Mouse (Mus musculus): ENCODE measurements at regions not wholly inside any gene's neighbourhood (a gene's known extent, or its start where the extent isn't known, plus 50 kb on each side); places are given as distances from the start of the nearest gene placed in this dataset.

DNA sequence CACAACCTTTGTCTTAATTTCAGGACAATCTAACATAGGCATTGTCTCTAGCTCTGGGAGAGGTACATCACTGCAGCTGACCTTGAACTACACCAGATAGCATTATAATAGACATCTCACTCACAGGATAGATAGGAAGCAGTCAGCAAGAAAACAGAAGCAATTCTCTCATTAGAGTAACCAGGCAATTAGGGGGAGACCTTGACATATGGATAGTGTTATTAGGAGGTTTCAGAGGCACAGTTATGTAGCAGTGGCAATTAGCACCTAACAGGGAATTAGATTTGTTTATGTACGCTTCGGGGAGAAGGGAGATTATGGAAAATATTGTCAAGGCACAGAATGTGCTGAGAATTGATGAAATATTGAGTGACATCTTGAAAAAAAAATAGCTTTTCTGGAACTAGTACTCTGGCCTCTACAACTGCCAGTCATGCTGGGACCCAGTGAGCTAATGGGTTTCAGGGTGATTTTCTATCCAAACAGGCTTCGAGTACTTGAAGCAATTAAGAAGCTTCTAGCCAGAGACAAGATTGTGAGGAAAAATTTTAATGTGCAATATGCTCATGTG is 216.8 kb upstream of the Aco1 start:
- peaks cover 6% of the 10 kb centered on the region; the same call in 1 of the 2 replicates for H3K4me1 ChIP-seq (ENCODE audit: insufficient read depth, low read depth, low read length)
- no peak overlapping the region for H3K4me3 ChIP-seq (ENCODE audit: low read depth, low read length)
- DNase-seq (ENCODE audit: low spot score), result no peak
- ATAC-seq (ENCODE audit: extremely low read depth, insufficient number of reproducible peaks, low FRiP score, poor library complexity, severe bottlenecking), result no peak
- H3K9me3 ChIP-seq (replicated peaks), result no peaks in the 10 kb centered on the region
- TF ChIP-seq GATA2 (IDR thresholded peaks at IDR 0.05; ENCODE audit: borderline replicate concordance, low read depth, low read length) (no peak), CTCF (IDR thresholded peaks at IDR 0.05; ENCODE audit: low read depth, low read length) (no peak), POLR2AphosphoS5 (IDR thresholded peaks at IDR 0.05; ENCODE audit: insufficient replicate concordance, low read depth, low read length) (no peak), TAL1 (conservative IDR thresholded peaks at IDR 0.05; ENCODE audit: low read depth, low read length) (no peak), GATA1 (IDR thresholded peaks at IDR 0.05; ENCODE audit: borderline replicate concordance, low read length) (no peak)
- H3K27me3 ChIP-seq (ENCODE audit: insufficient read depth, low read length), result no peaks in the 10 kb centered on the region
- H3K36me3 ChIP-seq (replicated peaks), result no peaks in the 10 kb centered on the region

DNA sequence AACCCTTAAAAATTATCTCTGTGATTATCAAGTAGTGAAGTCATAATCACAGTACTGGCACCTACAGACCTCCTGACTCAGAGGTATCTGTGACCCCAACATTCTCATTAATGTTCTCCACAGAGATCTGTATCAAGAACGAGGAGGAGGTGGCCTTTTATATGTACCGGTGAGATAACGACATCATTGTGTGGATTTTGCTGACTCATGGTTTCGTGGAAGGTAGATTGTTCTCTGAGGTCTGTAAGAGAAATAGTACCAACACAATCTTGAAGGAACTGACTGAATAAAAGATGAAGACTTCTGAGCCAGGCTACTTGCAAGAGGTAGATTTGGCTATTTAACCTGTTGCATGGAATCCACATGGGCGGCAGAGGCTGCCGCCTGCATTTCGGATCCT is 216.3 kb upstream of the Aco1 start:
- no peak for TF ChIP-seq CTCF (IDR thresholded peaks at IDR 0.05; ENCODE audit: low read depth, low read length)
- TF ChIP-seq TAL1 (conservative IDR thresholded peaks at IDR 0.05; ENCODE audit: low read depth, low read length), result no peak
- no peak for TF ChIP-seq POLR2AphosphoS5 (IDR thresholded peaks at IDR 0.05; ENCODE audit: insufficient replicate concordance, low read depth, low read length)
- ATAC-seq (ENCODE audit: extremely low read depth, insufficient number of reproducible peaks, low FRiP score, poor library complexity, severe bottlenecking), result no peak
- Histone ChIP-seq H3K36me3 (replicated peaks) (no peaks in the 10 kb centered on the region), H3K9me3 (replicated peaks) (no peaks in the 10 kb centered on the region), H3K4me3 (ENCODE audit: low read depth, low read length) (no peak overlapping the region), H3K27me3 (ENCODE audit: insufficient read depth, low read length) (no peaks in the 10 kb centered on the region), H3K4me1 (ENCODE audit: insufficient read depth, low read depth, low read length) (peaks cover 6% of the 10 kb centered on the region; the same call in 1 of the 2 replicates)
- DNase-seq (ENCODE audit: low spot score), result no peak

DNA sequence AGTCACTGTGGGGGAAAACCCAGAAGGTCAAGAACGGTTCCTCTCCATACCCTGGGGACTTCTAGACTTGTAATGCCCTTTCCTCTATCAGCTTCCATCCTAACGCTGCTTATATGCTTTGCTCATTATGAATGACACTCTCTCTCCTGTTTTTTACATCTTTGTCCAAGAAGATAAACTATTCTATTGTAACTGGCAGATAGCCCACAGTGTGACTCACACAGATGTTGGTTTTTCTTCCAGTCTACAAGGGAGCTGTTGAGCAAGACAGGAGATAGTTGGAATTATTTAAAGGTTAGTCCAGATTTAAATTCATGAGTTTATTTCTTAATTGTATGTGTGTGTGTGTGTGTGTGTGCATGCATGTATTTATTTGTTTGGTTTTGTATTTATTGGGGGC is 214.4 kb upstream of the Aco1 start:
- H3K27me3 ChIP-seq (ENCODE audit: insufficient read depth, low read length), result no peaks in the 10 kb centered on the region
- no peak for DNase-seq (ENCODE audit: low spot score)
- TF ChIP-seq CTCF (IDR thresholded peaks at IDR 0.05; ENCODE audit: low read depth, low read length), result no peak
- no peak for TF ChIP-seq GATA1 (IDR thresholded peaks at IDR 0.05; ENCODE audit: borderline replicate concordance, low read length)
- no peak for TF ChIP-seq TAL1 (conservative IDR thresholded peaks at IDR 0.05; ENCODE audit: low read depth, low read length)
- no peak for TF ChIP-seq POLR2AphosphoS5 (IDR thresholded peaks at IDR 0.05; ENCODE audit: insufficient replicate concordance, low read depth, low read length)
- no peak for TF ChIP-seq GATA2 (IDR thresholded peaks at IDR 0.05; ENCODE audit: borderline replicate concordance, low read depth, low read length)
- no peaks in the 10 kb centered on the region for H3K9me3 ChIP-seq (replicated peaks)
- H3K36me3 ChIP-seq (replicated peaks), result no peaks in the 10 kb centered on the region
- no peak for ATAC-seq (ENCODE audit: extremely low read depth, insufficient number of reproducible peaks, low FRiP score, poor library complexity, severe bottlenecking)
- peaks cover 6% of the 10 kb centered on the region; the same call in 1 of the 2 replicates for H3K4me1 ChIP-seq (ENCODE audit: insufficient read depth, low read depth, low read length)
- H3K4me3 ChIP-seq (ENCODE audit: low read depth, low read length), result no peak overlapping the region

DNA sequence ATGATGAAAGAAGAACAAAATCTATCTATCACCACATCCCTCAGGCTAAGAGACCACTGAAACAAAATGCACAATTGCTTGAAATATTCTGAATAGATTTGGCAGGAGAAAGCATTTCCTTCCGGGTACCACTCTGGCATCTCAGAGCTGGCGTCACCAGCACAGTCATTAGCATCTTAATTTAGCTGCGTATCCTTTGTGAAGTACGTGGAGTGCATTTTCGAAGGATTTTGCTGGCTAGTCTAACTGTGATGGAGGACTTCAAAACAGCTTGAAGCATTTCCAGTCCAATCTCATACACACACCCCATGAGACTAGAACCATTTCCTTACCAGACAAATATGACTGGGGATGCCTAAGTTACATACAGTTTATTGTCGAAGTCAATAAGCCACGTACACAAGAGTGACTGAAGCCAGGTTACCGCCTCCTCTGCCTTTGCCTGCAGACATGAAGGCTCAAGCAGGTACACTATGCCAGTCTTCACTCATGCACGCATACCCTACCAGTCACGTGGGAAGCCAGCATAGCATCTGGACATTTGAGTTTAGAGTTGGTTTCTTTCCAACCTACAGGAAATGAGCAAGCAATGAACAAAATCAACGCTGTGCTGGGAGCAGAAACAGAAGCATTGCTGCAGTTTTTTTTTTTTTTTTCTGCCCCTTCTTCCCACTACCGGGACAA is 208.7 kb upstream of the Aco1 start:
- TF ChIP-seq CTCF (IDR thresholded peaks at IDR 0.05; ENCODE audit: low read depth, low read length), result no peak
- TF ChIP-seq GATA1 (IDR thresholded peaks at IDR 0.05; ENCODE audit: borderline replicate concordance, low read length), result no peak
- no peak for TF ChIP-seq POLR2AphosphoS5 (IDR thresholded peaks at IDR 0.05; ENCODE audit: insufficient replicate concordance, low read depth, low read length)
- TF ChIP-seq GATA2 (IDR thresholded peaks at IDR 0.05; ENCODE audit: borderline replicate concordance, low read depth, low read length), result no peak
- no peak for TF ChIP-seq TAL1 (conservative IDR thresholded peaks at IDR 0.05; ENCODE audit: low read depth, low read length)
- Histone ChIP-seq H3K27me3 (ENCODE audit: insufficient read depth, low read length) (no peaks in the 10 kb centered on the region), H3K4me1 (ENCODE audit: insufficient read depth, low read depth, low read length) (no peaks in the 10 kb centered on the region), H3K36me3 (replicated peaks) (no peaks in the 10 kb centered on the region), H3K9me3 (replicated peaks) (no peaks in the 10 kb centered on the region), H3K4me3 (ENCODE audit: low read depth, low read length) (no peak overlapping the region)
- ATAC-seq (ENCODE audit: extremely low read depth, insufficient number of reproducible peaks, low FRiP score, poor library complexity, severe bottlenecking), result no peak
- DNase-seq (ENCODE audit: low spot score), result no peak

DNA sequence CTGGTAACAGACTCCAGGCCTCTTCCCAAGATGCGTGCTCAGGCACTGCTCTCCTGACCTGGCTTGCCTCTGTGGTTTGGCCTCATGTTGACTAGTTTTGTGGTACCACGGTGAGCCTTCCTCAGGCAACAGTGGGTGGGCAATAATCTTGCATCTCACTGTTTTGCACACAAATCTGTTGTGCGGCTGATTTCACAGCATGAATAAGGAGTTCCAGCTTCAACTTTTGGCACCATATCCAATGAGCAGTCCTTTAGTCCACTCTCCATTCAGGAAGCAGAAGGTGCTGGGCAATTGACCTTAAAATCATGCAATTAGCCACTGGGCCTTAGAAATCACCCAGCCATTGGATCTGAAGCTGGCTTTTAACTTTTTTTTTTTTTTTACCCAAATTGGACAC is 184.2 kb upstream of the Aco1 start:
- H3K4me3 ChIP-seq (ENCODE audit: low read depth, low read length), result no peak overlapping the region
- TF ChIP-seq CTCF (IDR thresholded peaks at IDR 0.05; ENCODE audit: low read depth, low read length) (no peak), TAL1 (conservative IDR thresholded peaks at IDR 0.05; ENCODE audit: low read depth, low read length) (no peak), GATA1 (IDR thresholded peaks at IDR 0.05; ENCODE audit: borderline replicate concordance, low read length) (no peak), POLR2AphosphoS5 (IDR thresholded peaks at IDR 0.05; ENCODE audit: insufficient replicate concordance, low read depth, low read length) (no peak), GATA2 (IDR thresholded peaks at IDR 0.05; ENCODE audit: borderline replicate concordance, low read depth, low read length) (no peak)
- H3K9me3 ChIP-seq (replicated peaks), result no peaks in the 10 kb centered on the region
- no peaks in the 10 kb centered on the region for H3K27me3 ChIP-seq (ENCODE audit: insufficient read depth, low read length)
- no peaks in the 10 kb centered on the region for H3K4me1 ChIP-seq (ENCODE audit: insufficient read depth, low read depth, low read length)
- ATAC-seq (ENCODE audit: extremely low read depth, insufficient number of reproducible peaks, low FRiP score, poor library complexity, severe bottlenecking) (no peak), DNase-seq (ENCODE audit: low spot score) (no peak)
- H3K36me3 ChIP-seq (replicated peaks), result no peaks in the 10 kb centered on the region

DNA sequence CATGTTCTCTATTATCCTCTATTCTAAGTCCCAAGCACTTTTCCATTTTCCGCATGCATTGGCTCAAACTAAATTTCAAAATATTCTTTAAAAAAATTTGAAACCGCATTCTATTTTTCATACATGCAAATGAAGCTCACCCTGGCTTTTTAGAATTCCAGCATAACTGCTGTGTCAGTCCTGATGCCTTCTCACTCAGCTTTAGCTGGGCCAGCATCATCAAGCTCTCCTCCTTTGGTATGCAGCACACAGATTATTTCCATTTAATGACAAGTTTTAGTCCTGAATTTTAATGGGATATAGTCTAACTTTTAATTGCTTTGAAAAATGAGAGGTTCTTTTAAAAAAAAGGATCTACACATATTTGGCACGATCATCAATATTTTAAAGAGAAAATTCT is 174.9 kb upstream of the Aco1 start:
- no peak for ATAC-seq (ENCODE audit: extremely low read depth, insufficient number of reproducible peaks, low FRiP score, poor library complexity, severe bottlenecking)
- H3K4me1 ChIP-seq (ENCODE audit: insufficient read depth, low read depth, low read length), result no peaks in the 10 kb centered on the region
- no peaks in the 10 kb centered on the region for H3K27me3 ChIP-seq (ENCODE audit: insufficient read depth, low read length)
- H3K36me3 ChIP-seq (replicated peaks), result no peaks in the 10 kb centered on the region
- TF ChIP-seq TAL1 (conservative IDR thresholded peaks at IDR 0.05; ENCODE audit: low read depth, low read length), result no peak
- TF ChIP-seq GATA2 (IDR thresholded peaks at IDR 0.05; ENCODE audit: borderline replicate concordance, low read depth, low read length), result no peak
- no peak for TF ChIP-seq GATA1 (IDR thresholded peaks at IDR 0.05; ENCODE audit: borderline replicate concordance, low read length)
- no peak for TF ChIP-seq CTCF (IDR thresholded peaks at IDR 0.05; ENCODE audit: low read depth, low read length)
- no peak for TF ChIP-seq POLR2AphosphoS5 (IDR thresholded peaks at IDR 0.05; ENCODE audit: insufficient replicate concordance, low read depth, low read length)
- H3K4me3 ChIP-seq (ENCODE audit: low read depth, low read length), result no peak overlapping the region
- DNase-seq (ENCODE audit: low spot score), result no peak
- no peaks in the 10 kb centered on the region for H3K9me3 ChIP-seq (replicated peaks)

Measured in G1E (cell line).